Mouse (Mus musculus): ENCODE data around the gene Ier5l.

Gene Ier5l

DNA sequence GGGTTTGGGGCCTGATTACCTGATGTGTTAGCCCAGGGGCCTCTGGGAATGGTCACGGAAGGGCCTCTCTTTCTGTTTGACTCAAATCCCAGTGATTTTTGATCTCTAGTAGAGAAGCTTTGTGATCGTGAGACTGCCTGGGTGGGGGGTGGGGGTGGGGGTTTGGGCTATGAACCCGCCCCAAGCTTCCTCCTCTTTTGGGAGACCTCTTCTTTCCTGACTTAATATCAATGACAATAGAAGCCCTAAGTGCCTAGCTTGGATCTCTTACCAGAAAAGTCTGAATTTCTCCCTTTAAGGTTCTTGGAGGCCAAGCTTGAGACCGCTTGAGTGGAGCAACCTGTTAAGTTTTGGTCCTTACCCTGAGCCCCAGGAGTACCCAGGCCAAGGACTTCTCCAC, 757 bp upstream of the Ier5l start:
- no peaks in the 10 kb centered on the region for H3K27me3 ChIP-seq (ENCODE audit: control insufficient read depth, insufficient read depth, low read length, poor library complexity, severe bottlenecking)
- no peaks in the 10 kb centered on the region for H3K36me3 ChIP-seq (ENCODE audit: control insufficient read depth, insufficient read depth, low read length, poor library complexity, severe bottlenecking)
- no peak for DNase-seq (ENCODE audit: low read depth, low spot score)

DNA sequence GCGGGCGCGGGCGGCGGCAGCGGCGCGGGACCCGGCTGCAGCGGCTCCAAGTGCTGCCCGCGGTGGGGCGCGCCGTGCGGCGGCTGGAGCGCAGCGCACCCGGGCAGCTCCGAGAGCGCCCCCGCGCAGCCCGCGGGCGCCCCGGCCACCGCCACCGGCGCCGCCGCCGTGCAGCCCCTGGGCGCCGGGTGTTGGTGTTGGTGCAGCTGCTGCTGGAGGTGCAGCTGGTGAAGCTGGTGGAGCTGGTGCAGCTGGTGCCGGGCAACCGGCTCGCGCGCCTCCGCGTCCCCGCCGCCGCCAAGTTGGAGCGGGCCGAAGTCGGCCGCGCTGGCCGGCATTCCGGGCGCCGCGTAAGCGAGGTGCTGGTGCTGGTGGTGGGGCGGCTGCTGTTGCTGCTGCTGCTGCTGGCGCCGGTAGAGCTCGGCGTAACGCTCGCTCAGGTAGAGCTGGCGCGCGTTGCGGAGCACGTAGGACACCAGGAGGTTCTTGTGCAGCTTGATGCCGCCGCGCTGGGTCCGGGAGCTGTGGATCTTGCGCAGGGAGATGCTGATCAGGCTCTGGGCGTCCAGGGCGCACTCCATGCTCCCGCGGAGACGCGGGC, 488 bp downstream of the Ier5l start:
- H3K36me3 ChIP-seq (ENCODE audit: control insufficient read depth, insufficient read depth, low read length, poor library complexity, severe bottlenecking) = no peaks in the 10 kb centered on the region
- DNase-seq (ENCODE audit: low read depth, low spot score) = peak; percentile 56
- H3K27me3 ChIP-seq (ENCODE audit: control insufficient read depth, insufficient read depth, low read length, poor library complexity, severe bottlenecking) = no peaks in the 10 kb centered on the region

DNA sequence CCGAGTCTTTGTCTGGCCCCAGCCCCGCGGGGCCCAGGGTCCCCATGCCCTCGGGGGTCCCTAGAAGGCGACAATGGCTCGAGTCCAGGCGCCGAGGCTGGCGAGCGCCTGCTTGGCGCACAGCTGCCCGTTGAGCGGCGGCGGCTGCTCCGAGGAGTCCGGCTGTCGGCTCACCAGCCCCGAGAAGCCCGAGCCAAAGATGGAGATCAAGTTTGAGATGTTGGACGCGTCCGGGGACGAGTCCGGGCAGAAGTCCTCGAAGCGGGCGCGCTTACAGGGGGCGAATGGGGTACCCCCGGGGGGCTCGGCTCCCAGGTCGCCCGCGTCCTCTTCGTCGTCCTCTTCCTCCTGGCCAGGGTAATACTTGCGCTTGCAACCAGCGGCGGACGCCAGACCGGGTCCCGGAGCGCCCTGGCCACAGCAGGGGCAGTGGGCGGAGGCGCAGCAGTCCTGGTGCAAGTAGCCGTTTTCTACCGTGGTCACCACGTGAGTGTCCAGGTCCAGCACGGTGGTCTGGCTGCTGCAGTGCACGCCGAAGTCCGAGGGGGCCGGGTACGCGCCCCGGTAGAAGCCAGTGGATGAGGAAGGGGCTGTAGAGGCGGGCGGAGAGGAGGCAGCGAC, 1.2 kb downstream of the Ier5l start:
- H3K36me3 ChIP-seq (ENCODE audit: control insufficient read depth, insufficient read depth, low read length, poor library complexity, severe bottlenecking) = no peaks in the 10 kb centered on the region
- no peaks in the 10 kb centered on the region for H3K27me3 ChIP-seq (ENCODE audit: control insufficient read depth, insufficient read depth, low read length, poor library complexity, severe bottlenecking)
- peak; percentile 22 for DNase-seq (ENCODE audit: low read depth, low spot score)

DNA sequence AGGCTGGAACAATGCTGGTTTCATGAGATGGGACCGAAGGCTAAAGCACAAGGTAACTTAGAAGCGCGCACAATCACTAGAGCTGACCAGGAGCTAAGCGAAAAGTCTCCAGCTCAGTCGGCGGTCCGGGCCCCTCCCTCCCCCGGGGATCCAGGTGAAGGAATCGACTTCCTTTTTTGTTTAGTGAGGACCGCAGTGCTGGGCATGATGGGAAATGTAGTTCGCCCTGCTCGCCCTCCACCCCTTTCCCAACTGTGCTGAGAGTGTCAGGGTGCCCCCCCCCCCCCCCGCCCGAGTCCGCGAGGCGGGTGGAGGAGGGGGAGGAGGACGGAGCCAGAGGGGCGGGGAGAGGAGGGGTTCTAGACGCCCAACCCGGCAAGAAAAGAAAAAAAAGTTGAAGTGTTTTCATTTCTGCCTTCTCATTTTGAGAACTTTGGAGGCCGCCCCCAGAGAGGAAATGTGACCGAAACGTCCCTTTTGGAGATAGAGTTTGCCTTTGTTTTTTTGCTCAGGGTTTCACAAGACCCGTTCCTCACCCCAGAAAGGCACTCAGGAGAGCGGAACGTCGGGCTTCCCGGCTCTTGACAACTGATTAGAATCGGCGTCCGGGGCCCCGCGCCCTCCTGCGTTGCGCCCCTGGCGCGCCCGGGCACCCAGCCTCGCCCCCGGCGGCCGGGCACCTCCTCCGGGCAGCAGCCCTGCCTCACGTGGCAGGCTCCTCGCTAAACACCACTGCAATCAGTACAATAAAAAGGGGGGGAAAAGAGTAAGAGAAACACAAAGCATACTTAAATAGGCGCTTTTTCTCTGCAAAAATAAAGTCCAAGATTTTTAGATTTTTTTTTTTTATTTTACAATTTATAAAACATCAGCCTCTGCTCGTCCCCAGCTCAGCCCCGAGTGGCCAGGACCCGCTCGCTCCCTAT, 2.0 kb downstream of the Ier5l start:
- no peaks in the 10 kb centered on the region for H3K36me3 ChIP-seq (ENCODE audit: control insufficient read depth, insufficient read depth, low read length, poor library complexity, severe bottlenecking)
- DNase-seq (ENCODE audit: low read depth, low spot score) = peak; percentile 87
- H3K27me3 ChIP-seq (ENCODE audit: control insufficient read depth, insufficient read depth, low read length, poor library complexity, severe bottlenecking) = no peaks in the 10 kb centered on the region

DNA sequence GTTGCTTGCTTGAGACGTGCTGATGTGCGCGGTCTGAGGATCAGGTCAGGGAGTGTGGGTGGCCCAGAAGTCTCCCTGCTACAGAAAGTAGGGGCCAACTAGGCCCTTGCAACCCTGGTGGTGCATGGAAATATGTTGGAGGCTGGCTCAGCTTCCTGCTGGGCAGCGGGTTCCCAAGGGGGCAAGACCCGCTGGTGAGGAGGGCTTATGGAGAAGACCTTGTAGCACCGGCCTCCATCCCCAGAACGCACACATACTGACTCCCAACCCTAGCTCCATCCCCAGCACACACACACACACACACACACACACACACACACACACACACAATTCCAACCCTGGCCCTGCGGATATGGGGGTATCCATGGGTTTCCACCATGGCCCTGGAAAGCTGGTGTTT, 3.0 kb downstream of the Ier5l start:
- no peak for DNase-seq (ENCODE audit: low read depth, low spot score)
- Histone ChIP-seq H3K27me3 (ENCODE audit: control insufficient read depth, insufficient read depth, low read length, poor library complexity, severe bottlenecking) (no peaks in the 10 kb centered on the region), H3K36me3 (ENCODE audit: control insufficient read depth, insufficient read depth, low read length, poor library complexity, severe bottlenecking) (no peaks in the 10 kb centered on the region)

DNA sequence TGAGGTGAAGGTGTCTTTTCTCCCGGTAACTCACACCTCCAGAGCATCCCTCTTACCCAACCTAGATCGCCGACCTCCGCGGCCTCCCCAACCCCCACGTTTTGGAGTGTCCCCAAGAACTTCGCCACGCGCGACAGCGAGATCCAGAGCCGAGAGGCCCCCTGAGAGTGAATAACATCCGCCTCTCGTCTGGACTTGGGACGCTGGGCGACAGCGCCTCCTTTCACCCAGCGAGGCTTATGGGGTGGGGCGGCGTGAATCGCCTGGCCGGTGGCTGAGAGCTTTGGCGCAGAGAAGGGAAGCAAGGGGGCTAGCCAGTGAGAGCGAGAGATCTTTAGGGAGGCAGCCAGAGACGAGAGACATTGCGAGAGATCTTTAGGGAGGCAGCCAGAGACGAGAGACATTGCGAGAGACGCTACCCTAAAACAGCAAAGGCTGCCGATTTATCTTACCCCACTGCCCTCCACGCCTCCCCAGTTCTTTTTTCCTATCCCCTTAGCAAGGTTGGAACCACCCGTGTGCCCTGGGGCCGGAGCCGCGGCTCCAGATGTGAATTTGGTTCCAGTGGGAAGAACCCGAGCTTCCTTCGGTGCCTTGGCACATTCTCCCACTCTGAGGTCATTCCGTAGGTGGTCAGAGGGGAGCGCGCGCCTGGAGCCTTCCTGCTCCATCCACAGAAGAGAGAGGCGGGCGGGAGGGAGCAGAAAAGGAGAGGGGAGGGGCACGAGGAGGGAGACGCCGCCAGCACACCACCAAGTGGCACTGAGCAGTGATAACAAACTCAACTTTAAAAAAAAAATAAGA, 3.7 kb downstream of the Ier5l start:
- DNase-seq (ENCODE audit: low read depth, low spot score) = peak; percentile 43
- Histone ChIP-seq H3K36me3 (ENCODE audit: control insufficient read depth, insufficient read depth, low read length, poor library complexity, severe bottlenecking) (no peaks in the 10 kb centered on the region), H3K27me3 (ENCODE audit: control insufficient read depth, insufficient read depth, low read length, poor library complexity, severe bottlenecking) (no peaks in the 10 kb centered on the region)

DNA sequence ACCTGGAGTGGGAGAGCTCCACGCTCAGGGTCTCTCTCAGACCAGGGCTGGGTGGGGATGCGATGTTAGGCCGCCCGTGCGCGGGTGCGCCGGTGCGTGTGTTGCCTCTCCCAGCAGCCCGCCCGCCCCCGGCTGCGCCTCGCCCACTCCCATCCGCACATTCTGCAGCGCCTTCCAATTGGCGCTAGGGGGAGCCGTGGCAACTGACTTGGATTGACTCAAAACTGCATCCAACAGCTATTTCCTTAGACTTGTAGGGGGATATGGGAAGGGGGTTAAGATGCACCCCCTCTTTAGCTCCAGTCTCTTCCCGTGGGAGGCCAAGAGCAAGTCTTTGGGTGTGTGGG, 4.2 kb downstream of the Ier5l start:
- H3K27me3 ChIP-seq (ENCODE audit: control insufficient read depth, insufficient read depth, low read length, poor library complexity, severe bottlenecking) = no peaks in the 10 kb centered on the region
- DNase-seq (ENCODE audit: low read depth, low spot score) = peak; percentile 73
- H3K36me3 ChIP-seq (ENCODE audit: control insufficient read depth, insufficient read depth, low read length, poor library complexity, severe bottlenecking) = no peaks in the 10 kb centered on the region

DNA sequence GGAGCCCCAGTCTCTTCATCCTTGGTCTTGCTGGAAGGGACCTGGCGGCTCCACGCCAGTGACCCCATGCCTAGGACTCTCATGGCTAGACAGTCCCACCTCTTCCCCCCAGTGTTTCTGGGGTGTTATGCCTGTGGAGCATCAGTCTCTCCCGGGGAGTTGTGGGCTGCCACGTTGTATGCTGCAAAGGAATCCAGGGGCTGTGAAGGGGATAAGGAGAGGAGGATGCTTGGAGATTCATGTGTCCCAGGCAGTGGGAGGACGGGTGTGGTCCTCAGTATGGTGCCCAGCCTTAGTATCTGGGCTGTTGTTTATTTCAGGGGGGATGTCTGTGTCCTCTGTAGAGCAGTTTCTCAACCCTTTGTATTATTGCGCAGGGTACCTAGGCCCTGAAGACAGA, 5.0 kb downstream of the Ier5l start:
- no peak for DNase-seq (ENCODE audit: low read depth, low spot score)
- Histone ChIP-seq H3K36me3 (ENCODE audit: control insufficient read depth, insufficient read depth, low read length, poor library complexity, severe bottlenecking) (no peaks in the 10 kb centered on the region), H3K27me3 (ENCODE audit: control insufficient read depth, insufficient read depth, low read length, poor library complexity, severe bottlenecking) (no peaks in the 10 kb centered on the region)

DNA sequence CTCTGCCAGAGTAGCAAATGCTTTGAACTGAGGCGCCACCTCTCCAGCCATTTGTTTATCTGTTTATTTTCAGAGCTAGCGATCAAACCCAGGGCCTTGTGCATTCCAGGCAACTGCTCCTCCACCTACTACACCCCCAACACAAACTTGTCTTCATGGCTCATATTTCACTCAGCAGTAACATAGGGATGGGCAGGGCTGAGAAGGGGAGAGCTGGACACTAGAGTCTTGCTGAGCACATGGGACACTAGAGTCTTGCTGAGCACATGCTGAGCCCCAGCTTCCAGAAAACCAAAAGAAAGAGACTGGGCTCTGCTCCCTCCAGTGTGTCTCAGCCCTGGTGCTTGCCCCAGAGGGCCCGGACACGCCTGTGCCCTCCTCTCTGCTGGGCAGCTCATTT, 7.2 kb downstream of the Ier5l start:
- H3K36me3 ChIP-seq (ENCODE audit: control insufficient read depth, insufficient read depth, low read length, poor library complexity, severe bottlenecking) = no peaks in the 10 kb centered on the region

DNA sequence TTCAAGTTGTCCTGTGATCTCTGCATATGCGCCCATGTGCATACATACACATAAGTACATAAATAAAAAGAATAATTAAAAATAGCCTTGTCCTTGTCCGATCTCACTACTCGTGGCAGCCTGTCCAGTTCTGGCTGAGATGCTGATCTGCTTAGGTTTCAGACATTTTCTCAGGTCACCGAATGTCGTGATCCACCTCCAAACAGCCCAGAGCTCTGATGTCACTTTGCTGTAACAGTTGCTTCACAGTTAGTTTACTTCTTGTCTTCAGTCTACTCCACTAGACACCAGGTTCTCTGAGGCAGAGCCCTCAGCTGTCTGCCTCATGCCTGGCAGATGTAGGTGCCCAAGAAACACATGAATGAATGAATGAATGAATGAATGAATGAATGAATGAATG, 9.6 kb downstream of the Ier5l start:
- Histone ChIP-seq H3K27me3 (ENCODE audit: control insufficient read depth, insufficient read depth, low read length, poor library complexity, severe bottlenecking) (no peaks in the 10 kb centered on the region), H3K36me3 (ENCODE audit: control insufficient read depth, insufficient read depth, low read length, poor library complexity, severe bottlenecking) (no peaks in the 10 kb centered on the region)
- peak; percentile 49 for DNase-seq (ENCODE audit: low read depth, low spot score)

More for the DNA sequence above, 7.2 kb downstream of the Ier5l start:
- DNase-seq (ENCODE audit: low read depth, low spot score) = no peak
- H3K27me3 ChIP-seq (ENCODE audit: control insufficient read depth, insufficient read depth, low read length, poor library complexity, severe bottlenecking) = no peaks in the 10 kb centered on the region

DNA sequence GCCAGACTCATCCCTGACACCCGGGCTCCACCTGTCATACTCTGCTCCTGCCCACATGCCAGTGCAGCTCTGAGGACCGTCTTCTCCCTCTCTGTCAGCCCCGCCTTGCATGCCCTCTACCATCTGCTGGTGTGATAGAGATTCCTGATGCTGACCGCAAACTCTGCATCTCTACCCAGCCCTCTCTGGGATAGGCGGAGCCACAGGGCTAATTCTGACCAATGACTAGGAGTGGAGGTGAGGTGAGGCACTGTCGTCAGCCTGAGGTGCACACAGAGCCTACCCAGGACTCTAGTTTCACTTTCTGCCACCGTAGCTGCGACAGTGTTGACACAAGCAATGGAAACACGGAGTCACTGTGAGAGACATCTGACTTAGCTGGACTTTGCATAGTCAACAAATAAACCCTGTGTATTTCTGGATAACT, 10.1 kb downstream of the Ier5l start:
- DNase-seq (ENCODE audit: low read depth, low spot score) = peak; percentile 93
- H3K27me3 ChIP-seq (ENCODE audit: control insufficient read depth, insufficient read depth, low read length, poor library complexity, severe bottlenecking) = no peaks in the 10 kb centered on the region
- H3K36me3 ChIP-seq (ENCODE audit: control insufficient read depth, insufficient read depth, low read length, poor library complexity, severe bottlenecking) = no peaks in the 10 kb centered on the region

DNA sequence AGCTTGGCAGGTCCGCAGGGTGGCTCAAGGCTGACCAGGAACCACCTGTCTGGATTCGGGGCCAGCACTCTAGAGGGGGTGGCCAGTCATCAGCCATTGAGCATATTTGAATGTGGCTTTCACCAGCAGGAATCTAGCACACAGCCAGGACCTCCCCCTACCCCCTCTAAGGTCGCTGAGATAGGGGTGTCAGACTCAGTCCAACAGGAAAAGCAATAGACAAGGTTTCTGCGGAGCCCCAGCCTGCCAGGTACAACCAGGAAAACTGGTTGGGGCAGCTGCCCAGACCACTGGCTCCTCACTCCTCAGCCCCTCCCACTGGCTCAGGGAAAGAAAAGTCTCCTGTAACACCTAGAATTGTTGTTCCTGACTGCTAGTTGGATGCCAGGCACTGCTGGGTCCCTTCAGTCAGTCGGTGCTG, 10.7 kb downstream of the Ier5l start:
- Histone ChIP-seq H3K36me3 (ENCODE audit: control insufficient read depth, insufficient read depth, low read length, poor library complexity, severe bottlenecking) (no peaks in the 10 kb centered on the region), H3K27me3 (ENCODE audit: control insufficient read depth, insufficient read depth, low read length, poor library complexity, severe bottlenecking) (no peaks in the 10 kb centered on the region)
- DNase-seq (ENCODE audit: low read depth, low spot score) = no peak

DNA sequence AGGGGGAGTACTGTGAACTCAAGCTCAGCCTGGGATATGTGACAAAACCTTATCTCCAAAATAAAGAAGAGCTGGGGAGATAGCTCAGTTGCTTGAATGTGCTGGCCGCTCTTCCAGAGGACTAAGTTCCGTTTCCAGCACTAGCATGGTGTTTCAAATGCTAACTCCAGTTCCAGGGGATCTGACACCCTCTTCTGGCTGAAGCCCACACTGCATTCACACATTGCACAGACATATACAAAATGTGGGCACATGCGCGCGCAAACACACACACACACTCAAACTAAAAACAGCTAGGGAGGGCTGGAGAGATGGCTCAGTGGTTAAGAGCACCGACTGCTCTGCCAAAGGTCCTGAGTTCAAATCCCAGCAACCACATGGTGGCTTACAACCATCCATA, 14.8 kb downstream of the Ier5l start:
- Histone ChIP-seq H3K36me3 (ENCODE audit: control insufficient read depth, insufficient read depth, low read length, poor library complexity, severe bottlenecking) (no peaks in the 10 kb centered on the region), H3K27me3 (ENCODE audit: control insufficient read depth, insufficient read depth, low read length, poor library complexity, severe bottlenecking) (no peaks in the 10 kb centered on the region)
- peak; percentile 34 for DNase-seq (ENCODE audit: low read depth, low spot score)

DNA sequence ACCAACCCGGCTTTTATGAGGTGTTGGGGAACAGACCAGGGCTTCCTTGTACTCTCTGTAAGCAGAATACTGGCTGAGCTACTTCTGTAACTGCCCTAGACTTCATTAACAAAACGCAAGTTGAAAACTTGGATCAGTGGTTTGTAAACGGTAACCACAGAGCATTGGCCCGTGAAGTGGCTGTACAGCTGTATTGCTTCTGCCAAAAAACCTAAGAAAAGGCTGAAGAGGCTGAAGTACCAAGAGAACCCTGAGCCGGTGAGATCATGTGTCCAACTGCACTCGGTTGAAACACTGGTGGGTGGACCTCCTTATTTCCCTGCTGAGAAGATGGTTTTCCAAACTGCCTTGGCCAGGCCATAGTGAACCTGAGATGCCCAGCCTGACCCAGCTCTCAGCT, 15.7 kb downstream of the Ier5l start:
- H3K27me3 ChIP-seq (ENCODE audit: control insufficient read depth, insufficient read depth, low read length, poor library complexity, severe bottlenecking) = no peaks in the 10 kb centered on the region
- peak; percentile 28 for DNase-seq (ENCODE audit: low read depth, low spot score)
- no peaks in the 10 kb centered on the region for H3K36me3 ChIP-seq (ENCODE audit: control insufficient read depth, insufficient read depth, low read length, poor library complexity, severe bottlenecking)
